Mouse (Mus musculus): Measurements from ENCODE around the gene Pkp4.

GRCm38 (mm10) chr2:59178191-59178590 lies 17.5 kb downstream of the Pkp4 start:
- TF ChIP-seq POLR2A (IDR thresholded peaks at IDR 0.05; ENCODE audit: borderline replicate concordance, insufficient read depth, low read length) = no peak
- no peak for TF ChIP-seq CTCF (IDR thresholded peaks at IDR 0.05; ENCODE audit: borderline replicate concordance, insufficient read depth, low read depth, low read length)
